Mouse (Mus musculus): ENCODE data around the gene Mroh8.

GRCm38 (mm10) chr2:157316358-157316933 is 37.1 kb upstream of the Mroh8 start:
- TF ChIP-seq POLR2A (IDR thresholded peaks at IDR 0.05; ENCODE audit: borderline replicate concordance, low read depth, low read length) (no peak), CTCF (IDR thresholded peaks at IDR 0.05; ENCODE audit: low read depth, low read length) (no peak)

All from bone marrow macrophage, adult 2 months (primary cell).